Mouse (Mus musculus) stomach, embryonic 14.5 days (tissue): ENCODE results near the gene Slc35e2. TPM values are rescaled to one million over a fixed set of nuclear protein-coding genes. Genes with fewer than 3 reads are reported as not detected.

Source experiments
- ATAC-seq: fragments of 200-750 bp; cut with Nextera tagmentation; 2 replicates; pipeline ENCODE4 v1.8.0; 2017; ENCODE audit warnings: low read depth, moderate TSS enrichment; ENCODE audit not compliant: insufficient number of reproducible peaks, insufficient read depth, low FRiP score
- H3K27ac ChIP-seq: fragments of 300-500 bp; sonication (generic); 2 replicates; pipeline ENCODE4 v1.5.1; 2014; ENCODE audit warnings: mild to moderate bottlenecking, low read length, moderate library complexity, mixed read lengths
- H3K27me3 ChIP-seq: fragments of 300-500 bp; sonication (generic); 2 replicates; pipeline ENCODE4 v1.6.1; 2014; ENCODE audit warnings: low read length, control low read depth, mixed read lengths; ENCODE audit not compliant: control insufficient read depth, insufficient read depth
- H3K36me3 ChIP-seq: fragments of 300-500 bp; sonication (generic); 2 replicates; pipeline ENCODE4 v1.6.1; 2014; ENCODE audit warnings: mild to moderate bottlenecking, control low read depth, low read length, moderate library complexity, mixed read lengths; ENCODE audit not compliant: control insufficient read depth, insufficient read depth
- H3K4me1 ChIP-seq: fragments of 300-500 bp; sonication (generic); 2 replicates; pipeline ENCODE4 v1.6.1; 2014; ENCODE audit warnings: low read length, control low read depth, mixed read lengths; ENCODE audit not compliant: control insufficient read depth, insufficient read depth
- H3K4me2 ChIP-seq: fragments of 300-500 bp; sonication (generic); replicated peaks from 2 replicates; pipeline ENCODE4 v1.6.1; 2014; ENCODE audit warnings: low read depth, low read length, control low read depth
- H3K4me3 ChIP-seq: fragments of 300-500 bp; sonication (generic); 2 replicates; pipeline ENCODE4 v1.5.1; 2014; ENCODE audit warnings: low read depth, low read length, control low read depth
- H3K9ac ChIP-seq: fragments of 300-500 bp; sonication (generic); replicated peaks from 2 replicates; pipeline ENCODE4 v1.6.1; 2014; ENCODE audit warnings: low read depth, mild to moderate bottlenecking, control low read depth, low read length, moderate library complexity, mixed read lengths
- H3K9me3 ChIP-seq: fragments of 300-500 bp; sonication (generic); 2 replicates; pipeline ENCODE4 v1.6.1; 2016; ENCODE audit warnings: low read depth, low read length, control low read depth; ENCODE audit not compliant: control insufficient read depth
- WGBS: fragments of 180-500 bp; shearing (Covaris S2); extraction: QIAGEN DNeasy Blood & Tissue Kit; methylation state at CpG from one replicate; pipeline ENCODE4 v1.1.7; 2014; 5-methylcytosine and 5-hydroxymethylcytosine counted together
- polyA plus RNA-seq: library from polyadenylated mRNA; unstranded; fragments of >200 nt; fragmentation: Nextera tagmentation; extraction: Ambion mirVana; gene quantifications from 2 replicates; pipeline ENCODE4 v1.2.1, GENCODE M21; 2014

Gene Slc35e2
- polyA plus RNA-seq = 10.4 TPM in 2 replicates

- WGBS = under 1% methylated on average over 59 of the region's 65 CpGs
- Histone ChIP-seq H3K9me3 (no peaks in the 10 kb centered on the region), H3K4me3 (peak within 1 kb of the TSS; percentile 95), H3K27ac (peak within 1 kb of the TSS; percentile 99), H3K9ac (peak within 1 kb of the TSS; percentile 87), H3K4me1 (peaks cover 7% of the 10 kb centered on the region; the same call in 1 of the 2 replicates), H3K36me3 (peaks cover 2% of the 10 kb centered on the region; the same call in 1 of the 2 replicates), H3K27me3 (no peaks in the 10 kb centered on the region), H3K4me2 (peak within 1 kb of the TSS; percentile 73)
- peak; percentile 96 for ATAC-seq
Measured at GRCm38 (mm10) chr4:155601091-155601996, at the start of gene Slc35e2. Gene Slc35e2 (plus strand): TSS chr4:155601416.

GRCm38 (mm10) chr4:155552917-155553532 is 48.2 kb upstream of the Slc35e2 start:
- Histone ChIP-seq H3K4me3 (no peak overlapping the region), H3K27me3 (no peaks in the 10 kb centered on the region), H3K9me3 (no peaks in the 10 kb centered on the region), H3K4me2 (no peak overlapping the region), H3K27ac (no peak overlapping the region), H3K4me1 (no peaks in the 10 kb centered on the region), H3K9ac (no peak overlapping the region), H3K36me3 (peaks cover 85% of the 10 kb centered on the region)
- no peak for ATAC-seq
- WGBS = 91% methylated on average over 6 of the region's 6 CpGs

- no peak overlapping the region for H3K9ac ChIP-seq
- peaks cover 90% of the 10 kb centered on the region for H3K36me3 ChIP-seq
- no peak overlapping the region for H3K4me2 ChIP-seq
- H3K9me3 ChIP-seq = no peaks in the 10 kb centered on the region
- H3K27me3 ChIP-seq = no peaks in the 10 kb centered on the region
- H3K27ac ChIP-seq = no peak overlapping the region
- H3K4me3 ChIP-seq = no peak overlapping the region
- no peaks in the 10 kb centered on the region for H3K4me1 ChIP-seq
- WGBS = 64% methylated on average over 4 of the region's 4 CpGs
- no peak for ATAC-seq
Measured at GRCm38 (mm10) chr4:155554880-155555279, 46.3 kb upstream of the Slc35e2 start.

GRCm38 (mm10) chr4:155555464-155555863 is 45.8 kb upstream of the Slc35e2 start:
- H3K4me3 ChIP-seq = no peak overlapping the region
- no peaks in the 10 kb centered on the region for H3K9me3 ChIP-seq
- H3K27me3 ChIP-seq = no peaks in the 10 kb centered on the region
- 65% methylated on average over 1 of the region's 1 CpGs for WGBS
- H3K9ac ChIP-seq = no peak overlapping the region
- H3K36me3 ChIP-seq = peaks cover 92% of the 10 kb centered on the region
- no peak for ATAC-seq
- H3K4me1 ChIP-seq = no peaks in the 10 kb centered on the region
- H3K4me2 ChIP-seq = no peak overlapping the region
- H3K27ac ChIP-seq = no peak overlapping the region

- ATAC-seq = no peak
- H3K27me3 ChIP-seq = no peaks in the 10 kb centered on the region
- H3K4me1 ChIP-seq = peaks cover 23% of the 10 kb centered on the region
- H3K27ac ChIP-seq = no peak overlapping the region
- no peak overlapping the region for H3K4me3 ChIP-seq
- H3K9me3 ChIP-seq = no peaks in the 10 kb centered on the region
- WGBS = 46% methylated on average over 6 of the region's 6 CpGs
- peaks cover 60% of the 10 kb centered on the region for H3K36me3 ChIP-seq
- no peak overlapping the region for H3K9ac ChIP-seq
- no peak overlapping the region for H3K4me2 ChIP-seq
Measured at GRCm38 (mm10) chr4:155559454-155559853, 41.8 kb upstream of the Slc35e2 start.

GRCm38 (mm10) chr4:155560932-155561331 is 40.3 kb upstream of the Slc35e2 start:
- H3K36me3 ChIP-seq = peaks cover 46% of the 10 kb centered on the region
- H3K9me3 ChIP-seq = no peaks in the 10 kb centered on the region
- 68% methylated on average over 2 of the region's 2 CpGs for WGBS
- peaks cover 31% of the 10 kb centered on the region for H3K4me1 ChIP-seq
- no peak overlapping the region for H3K9ac ChIP-seq
- H3K4me2 ChIP-seq = no peak overlapping the region
- no peak overlapping the region for H3K4me3 ChIP-seq
- H3K27ac ChIP-seq = peak overlapping the region; percentile 7; the same call in 1 of the 2 replicates
- H3K27me3 ChIP-seq = no peaks in the 10 kb centered on the region
- ATAC-seq = no peak

GRCm38 (mm10) chr4:155561661-155562442 is 39.4 kb upstream of the Slc35e2 start, which contains the start of gene Nadk:
Gene Nadk (plus strand): TSS chr4:155562378.
- Histone ChIP-seq H3K4me1 (peaks cover 37% of the 10 kb centered on the region), H3K27ac (peak within 1 kb of the TSS; percentile 84), H3K9ac (0 out of 2 replicates have a peak within 1 kb of the TSS, but pooled peaks have one; percentile 11), H3K4me2 (peak within 1 kb of the TSS; percentile 47), H3K4me3 (peak within 1 kb of the TSS; percentile 54), H3K27me3 (no peaks in the 10 kb centered on the region), H3K36me3 (peaks cover 36% of the 10 kb centered on the region), H3K9me3 (no peaks in the 10 kb centered on the region)
- 67% methylated on average over 7 of the region's 7 CpGs for WGBS
- no peak for ATAC-seq
